Mouse (Mus musculus): ENCODE results near the gene Fgd6.

DNA sequence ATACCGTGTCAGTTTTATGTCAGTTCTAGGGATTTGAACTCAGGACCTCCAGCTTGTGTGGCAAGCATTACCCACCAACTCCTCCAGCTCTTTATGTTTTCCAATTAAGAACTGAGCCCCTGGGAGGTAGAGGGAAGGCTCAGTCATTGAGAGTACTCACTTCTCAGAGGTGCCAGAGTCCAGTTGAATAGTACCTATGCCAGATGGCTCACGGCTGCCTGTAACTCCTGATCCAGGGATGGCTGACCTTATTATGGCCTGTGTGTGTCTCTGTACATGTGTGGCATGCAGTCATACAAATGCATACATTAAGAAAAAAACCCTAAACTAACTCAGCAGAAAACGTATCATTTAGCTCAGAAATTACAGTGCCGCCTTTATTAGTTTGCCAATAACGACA lies 14.9 kb downstream of the Fgd6 start:
- no peak for TF ChIP-seq POLR2A (IDR thresholded peaks at IDR 0.05; ENCODE audit: control insufficient read depth, extremely low read depth, insufficient read depth, low read length, poor library complexity)
- no peak for TF ChIP-seq CTCF (IDR thresholded peaks at IDR 0.05; ENCODE audit: borderline replicate concordance, control insufficient read depth, extremely low read depth, insufficient read depth, low read length, poor library complexity)
